Mouse (Mus musculus) MEL (cell line): ENCODE measurements around the gene Hook1. TPM values are rescaled to one million over a fixed set of nuclear protein-coding genes. Genes with fewer than 3 reads are reported as not detected.

Experiments
- DNase-seq: peaks from one replicate; pipeline ENCODE4 v3.0.0; 2011; ENCODE audit warnings: low read depth, low spot score
- H3K27ac ChIP-seq: 2 replicates; pipeline ENCODE4 v1.5.1; 2012; ENCODE audit warnings: low read depth, mild to moderate bottlenecking, control low read depth, low read length, moderate library complexity; ENCODE audit not compliant: control insufficient read depth
- H3K27me3 ChIP-seq, 2 experiments: fragments of 150-350 bp in 1 of 2; sonication (generic) in 1 of 2; 2 replicates each; pipeline ENCODE4 v1.6.1; 2012; ENCODE audit warnings: low read length in 2 of 2, mild to moderate bottlenecking in 2 of 2, improper control_type of control experiment in 1 of 2, moderate library complexity in 1 of 2; ENCODE audit not compliant: insufficient read depth in 2 of 2, control insufficient read depth in 1 of 2
- H3K36me3 ChIP-seq, 2 experiments: 2 replicates each; pipeline ENCODE4 v1.6.1; 2012 to 2014; ENCODE audit warnings: low read length in 2 of 2, improper control_type of control experiment in 1 of 2, inconsistent platforms in 1 of 2, mild to moderate bottlenecking in 1 of 2; ENCODE audit not compliant: insufficient read depth in 2 of 2, control insufficient read depth in 1 of 2
- H3K4me1 ChIP-seq, 2 experiments: fragments of 150-350 bp in 1 of 2; sonication (generic) in 1 of 2; 2 replicates each; pipeline ENCODE4 v1.6.1; 2012; ENCODE audit warnings: low read length in 2 of 2, improper control_type of control experiment in 1 of 2, mild to moderate bottlenecking in 1 of 2; ENCODE audit not compliant: insufficient read depth in 2 of 2, control insufficient read depth in 1 of 2
- H3K4me3 ChIP-seq, 2 experiments: fragments of 150-350 bp in 1 of 2; sonication (generic) in 1 of 2; 2 replicates each; pipeline ENCODE4 v1.5.1; 2012; ENCODE audit warnings: low read depth in 2 of 2, low read length in 2 of 2, mild to moderate bottlenecking in 2 of 2, moderate library complexity in 2 of 2, control low read depth in 1 of 2, improper control_type of control experiment in 1 of 2; ENCODE audit not compliant: control insufficient read depth in 1 of 2, insufficient read depth in 1 of 2
- H3K79me2 ChIP-seq: 2 replicates; pipeline ENCODE4 v1.6.1; 2012; ENCODE audit warnings: mild to moderate bottlenecking, low read length, moderate library complexity; ENCODE audit not compliant: control insufficient read depth, poor library complexity, insufficient read depth
- H3K9ac ChIP-seq: 2 replicates; pipeline ENCODE4 v1.6.1; 2012; ENCODE audit warnings: low read depth, mild to moderate bottlenecking, control low read depth, low read length, moderate library complexity; ENCODE audit not compliant: control insufficient read depth, poor library complexity, severe bottlenecking
- H3K9me3 ChIP-seq: fragments of 150-350 bp; sonication (generic); replicated peaks from 2 replicates; pipeline ENCODE4 v1.6.1; 2012; ENCODE audit warnings: mild to moderate bottlenecking, low read length, improper control_type of control experiment, moderate library complexity; ENCODE audit not compliant: insufficient read depth
- BHLHE40 ChIP-seq: IDR thresholded peaks from 2 replicates; pipeline ENCODE4 v1.6.1; 2012; ENCODE audit warnings: low read depth, mild to moderate bottlenecking, inconsistent platforms, low read length, improper control_type of control experiment, borderline replicate concordance
- CHD2 ChIP-seq: IDR thresholded peaks from 2 replicates; pipeline ENCODE4 v1.6.1; 2011; ENCODE audit warnings: low read length, improper control_type of control experiment
- CTCF ChIP-seq, 3 experiments: IDR thresholded peaks in 2 of 3; conservative IDR thresholded peaks in 1 of 3; 2 replicates each; pipeline ENCODE4 v1.5.1; 2011 to 2012; ENCODE audit warnings: low read length in 3 of 3, low read depth in 2 of 3, mild to moderate bottlenecking in 2 of 3, improper control_type of control experiment in 1 of 3, inconsistent platforms in 1 of 3, mixed read lengths in 1 of 3, moderate library complexity in 1 of 3; ENCODE audit not compliant: control insufficient read depth in 1 of 3, insufficient read depth in 1 of 3, poor library complexity in 1 of 3, severe bottlenecking in 1 of 3
- EP300 ChIP-seq, 2 experiments: IDR thresholded peaks; 2 replicates each; pipeline ENCODE4 v1.6.1; 2011; ENCODE audit warnings: improper control_type of control experiment in 2 of 2, low read length in 2 of 2, low read depth in 1 of 2, mild to moderate bottlenecking in 1 of 2
- GATA1 ChIP-seq: IDR thresholded peaks from 2 replicates; pipeline ENCODE4 v1.6.1; 2011; ENCODE audit warnings: low read depth, low read length, improper control_type of control experiment
- JUND ChIP-seq: IDR thresholded peaks from 2 replicates; pipeline ENCODE4 v1.6.1; 2011; ENCODE audit warnings: low read depth, mild to moderate bottlenecking, improper control_type of control experiment, low read length
- MAX ChIP-seq: IDR thresholded peaks from 2 replicates; pipeline ENCODE4 v1.6.1; 2011; ENCODE audit warnings: low read length, improper control_type of control experiment
- MAZ ChIP-seq: IDR thresholded peaks from 2 replicates; pipeline ENCODE4 v1.6.1; 2012; ENCODE audit warnings: low read depth, mild to moderate bottlenecking, inconsistent platforms, low read length, improper control_type of control experiment
- MEF2A ChIP-seq: IDR thresholded peaks from 2 replicates; pipeline ENCODE4 v1.6.1; 2014; ENCODE audit warnings: low read depth, mild to moderate bottlenecking, inconsistent platforms, low read length, improper control_type of control experiment; ENCODE audit not compliant: poor library complexity, insufficient replicate concordance, severe bottlenecking; ENCODE audit errors: extremely low read depth
- MXI1 ChIP-seq: IDR thresholded peaks from 2 replicates; pipeline ENCODE4 v1.6.1; 2011; ENCODE audit warnings: mild to moderate bottlenecking, low read depth, low read length, improper control_type of control experiment
- MYB ChIP-seq: IDR thresholded peaks from 2 replicates; pipeline ENCODE4 v1.6.1; 2011; ENCODE audit warnings: mild to moderate bottlenecking, low read depth, low read length, improper control_type of control experiment
- MYC ChIP-seq: IDR thresholded peaks from 2 replicates; pipeline ENCODE4 v1.6.1; 2011; ENCODE audit warnings: low read depth, mild to moderate bottlenecking, low read length, improper control_type of control experiment, moderate library complexity
- POLR2A ChIP-seq, 2 experiments: IDR thresholded peaks; 2 replicates each; pipeline ENCODE4 v1.6.1; 2011 to 2012; ENCODE audit warnings: low read length in 2 of 2, mild to moderate bottlenecking in 2 of 2, control low read depth in 1 of 2, improper control_type of control experiment in 1 of 2, low read depth in 1 of 2, moderate library complexity in 1 of 2; ENCODE audit not compliant: control insufficient read depth in 1 of 2, insufficient read depth in 1 of 2, poor library complexity in 1 of 2
- POLR2AphosphoS2 ChIP-seq: IDR thresholded peaks from 2 replicates; pipeline ENCODE4 v1.6.1; 2011; ENCODE audit warnings: low read length, improper control_type of control experiment
- POLR2AphosphoS5 ChIP-seq: IDR thresholded peaks from 2 replicates; pipeline ENCODE4 v1.6.1; 2012; ENCODE audit warnings: low read depth, borderline replicate concordance, mild to moderate bottlenecking, inconsistent platforms, low read length, moderate library complexity, mixed read lengths
- RAD21 ChIP-seq: IDR thresholded peaks from 2 replicates; pipeline ENCODE4 v1.6.1; 2011; ENCODE audit warnings: mild to moderate bottlenecking, low read depth, low read length, improper control_type of control experiment
- RCOR1 ChIP-seq: IDR thresholded peaks from 2 replicates; pipeline ENCODE4 v1.6.1; 2012; ENCODE audit warnings: low read depth, mild to moderate bottlenecking, inconsistent platforms, low read length, improper control_type of control experiment
- SIN3A ChIP-seq: IDR thresholded peaks from 2 replicates; pipeline ENCODE4 v1.6.1; 2012; ENCODE audit warnings: low read length, improper control_type of control experiment, inconsistent platforms
- SMC3 ChIP-seq: IDR thresholded peaks from 2 replicates; pipeline ENCODE4 v1.6.1; 2011; ENCODE audit warnings: low read depth, low read length, improper control_type of control experiment
- TBP ChIP-seq: IDR thresholded peaks from 2 replicates; pipeline ENCODE4 v1.8.0; 2011; ENCODE audit warnings: low read depth, low read length, improper control_type of control experiment
- USF2 ChIP-seq, 2 experiments: IDR thresholded peaks; 2 replicates each; pipeline ENCODE4 v1.6.1; 2011 to 2012; ENCODE audit warnings: improper control_type of control experiment in 2 of 2, low read length in 2 of 2, borderline replicate concordance in 1 of 2, inconsistent platforms in 1 of 2, low read depth in 1 of 2, mild to moderate bottlenecking in 1 of 2; ENCODE audit not compliant: insufficient read depth in 1 of 2
- ZC3H11A ChIP-seq: IDR thresholded peaks from 2 replicates; pipeline ENCODE4 v1.6.1; 2012; ENCODE audit warnings: low read depth, mild to moderate bottlenecking, inconsistent platforms, low read length, improper control_type of control experiment
- ZNF384 ChIP-seq: IDR thresholded peaks from 2 replicates; pipeline ENCODE4 v1.6.1; 2012; ENCODE audit warnings: low read depth, mild to moderate bottlenecking, inconsistent platforms, low read length, improper control_type of control experiment
- polyA plus RNA-seq, 2 experiments: library from polyadenylated mRNA; stranded (reverse) in 1 of 2; unstranded in 1 of 2; fragments of >175 nt in 1 of 2; fragments of >200 nt in 1 of 2; gene quantifications; 2 replicates each; pipeline versions ENCODE4 v1.2.1 to v1.2.4; 2012; ENCODE audit warnings: low replicate concordance in 2 of 2, low read depth in 1 of 2; ENCODE audit not compliant: insufficient read length in 2 of 2, insufficient read depth in 1 of 2, missing spikeins in 1 of 2
- total RNA-seq: library from RNA; depleted of rRNA; stranded (reverse); fragments of 300-350 nt; gene quantifications from 2 replicates; pipeline ENCODE4 v1.2.3, GENCODE M21; 2012

Gene Hook1
- total and polyA plus RNA-seq, 3 experiments: not detected

DNA sequence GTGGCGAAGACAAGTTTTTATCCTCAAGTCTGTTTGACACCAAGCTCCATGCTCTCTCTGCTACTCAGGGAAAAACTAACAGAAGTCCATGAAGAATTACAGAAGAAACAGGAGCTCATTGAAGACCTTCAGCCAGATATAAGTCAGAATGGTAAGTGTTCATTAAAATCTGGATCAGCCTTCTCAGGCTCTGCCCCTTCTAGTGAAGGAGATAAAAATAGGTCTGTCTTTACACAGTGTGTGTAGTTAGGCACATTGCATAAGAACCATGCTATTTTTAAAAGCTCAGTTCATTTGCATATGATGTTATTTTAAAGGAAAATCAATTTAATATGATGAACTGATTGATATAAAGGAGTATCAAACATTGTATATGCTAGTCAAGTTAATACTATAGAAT is 49.8 kb downstream of the Hook1 start:
- TF ChIP-seq SIN3A: no peak
- TF ChIP-seq POLR2A (IDR thresholded peaks at IDR 0.05; ENCODE audit: control insufficient read depth in 1 of 2, insufficient read depth in 1 of 2, low read depth in 1 of 2, low read length in 2 of 2, poor library complexity in 1 of 2): no peak
- no peak for TF ChIP-seq TBP
- no peak for TF ChIP-seq ZC3H11A
- TF ChIP-seq EP300 (IDR thresholded peaks at IDR 0.05; ENCODE audit: low read depth in 1 of 2, low read length in 2 of 2): no peak
- no peak for TF ChIP-seq MAZ
- TF ChIP-seq USF2 (IDR thresholded peaks at IDR 0.05; ENCODE audit: borderline replicate concordance in 1 of 2, insufficient read depth in 1 of 2, low read depth in 1 of 2, low read length in 2 of 2): no peak
- TF ChIP-seq GATA1: no peak
- TF ChIP-seq MEF2A: no peak
- no peak for TF ChIP-seq MYC
- TF ChIP-seq, all 39 proteins: peak for 0

DNA sequence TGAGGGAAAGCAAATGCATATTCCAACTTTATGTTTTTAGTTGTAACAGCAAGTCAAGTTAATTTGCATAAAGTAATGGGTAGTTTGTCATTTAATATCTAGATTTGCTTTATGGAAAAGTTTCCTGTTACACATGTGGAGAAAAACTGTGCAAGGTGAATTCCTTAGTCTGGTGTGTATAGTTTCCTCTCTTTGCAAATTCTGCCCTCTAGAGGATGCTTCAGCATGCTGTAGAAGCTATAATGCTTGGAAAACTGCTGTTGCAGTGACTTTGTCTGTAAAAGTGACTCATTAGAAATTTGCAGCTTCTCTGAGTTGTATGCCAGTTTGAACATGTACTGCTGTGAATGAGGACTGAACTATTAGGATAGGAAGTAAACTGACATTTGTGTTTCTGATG is 55.8 kb downstream of the Hook1 start:
- Histone ChIP-seq H3K27me3 (no peaks in the 10 kb centered on the region), H3K79me2 (no peaks in the 10 kb centered on the region), H3K4me1 (no peaks in the 10 kb centered on the region), H3K4me3 (no peak overlapping the region), H3K9me3 (no peaks in the 10 kb centered on the region), H3K27ac (no peak overlapping the region), H3K36me3 (no peaks in the 10 kb centered on the region), H3K9ac (no peak overlapping the region)
- DNase-seq: peak; percentile 33
- TF ChIP-seq CTCF (IDR thresholded peaks at IDR 0.05 in 2 of 3, conservative IDR thresholded peaks at IDR 0.05 in 1 of 3; ENCODE audit: control insufficient read depth in 1 of 3, insufficient read depth in 1 of 3, low read depth in 2 of 3, low read length in 3 of 3, poor library complexity in 1 of 3, severe bottlenecking in 1 of 3): peak in 2 of 3 experiments; percentile 26 to 47; a peak in 3 of 6 replicates
- no peak for TF ChIP-seq RCOR1
- TF ChIP-seq RAD21: peak; percentile 35
- TF ChIP-seq SMC3: 0 out of 2 replicates have a peak, but pooled peaks have one; percentile 34

More for the DNA sequence above, 49.8 kb downstream of the Hook1 start:
- Histone ChIP-seq H3K36me3 (no peaks in the 10 kb centered on the region), H3K27me3 (no peaks in the 10 kb centered on the region), H3K79me2 (no peaks in the 10 kb centered on the region), H3K9me3 (no peaks in the 10 kb centered on the region), H3K9ac (no peak overlapping the region), H3K4me1 (no peaks in the 10 kb centered on the region), H3K4me3 (no peak overlapping the region), H3K27ac (no peak overlapping the region)
- no peak for DNase-seq

DNA sequence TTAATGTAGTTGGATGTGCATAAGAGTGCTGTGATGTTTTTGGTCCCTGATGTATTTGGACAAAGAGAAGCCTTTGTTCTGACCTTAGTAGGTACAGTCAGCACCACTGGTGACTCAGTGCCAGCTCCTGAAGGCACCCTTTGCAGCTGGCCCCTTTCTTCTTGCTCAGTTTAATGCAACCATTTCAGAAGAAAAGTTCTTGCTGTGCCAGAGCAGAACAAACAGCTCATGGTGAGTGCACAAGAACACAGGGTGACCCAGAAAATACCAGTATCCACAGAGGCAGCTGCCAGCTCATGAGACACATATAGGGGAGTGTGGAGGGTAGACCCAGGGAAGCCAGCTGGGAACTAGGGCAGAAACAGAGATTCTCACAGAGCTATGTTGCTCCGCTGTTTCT is 61.4 kb downstream of the Hook1 start:
- TF ChIP-seq POLR2A (IDR thresholded peaks at IDR 0.05; ENCODE audit: control insufficient read depth in 1 of 2, insufficient read depth in 1 of 2, low read depth in 1 of 2, low read length in 2 of 2, poor library complexity in 1 of 2) (no peak), MXI1 (no peak), JUND (no peak), CHD2 (no peak), RAD21 (no peak), MAX (no peak), POLR2AphosphoS2 (no peak), MYB (no peak), POLR2AphosphoS5 (no peak), ZNF384 (no peak), BHLHE40 (no peak)
- H3K36me3 ChIP-seq: no peaks in the 10 kb centered on the region
- no peak overlapping the region for H3K9ac ChIP-seq
- H3K9me3 ChIP-seq: no peaks in the 10 kb centered on the region
- no peak overlapping the region for H3K4me3 ChIP-seq
- no peak overlapping the region for H3K27ac ChIP-seq
- no peak for DNase-seq
- no peaks in the 10 kb centered on the region for H3K4me1 ChIP-seq
- H3K79me2 ChIP-seq: no peaks in the 10 kb centered on the region
- no peaks in the 10 kb centered on the region for H3K27me3 ChIP-seq
